Mouse (Mus musculus) heart, embryonic 12.5 days (tissue): Measurements from ENCODE around the gene Rnase13. TPM values are rescaled to one million over a fixed set of nuclear protein-coding genes. Genes with fewer than 3 reads are reported as not detected.
"Not testable (repeated sequence)": the region's sequence is repeated elsewhere in the genome, so short reads cannot be mapped to it uniquely, and the experiment has no call there.

Experiments used
- ATAC-seq: fragments of 200-750 bp; cut with Nextera tagmentation; 2 replicates; pipeline ENCODE4 v1.8.0; 2017; ENCODE audit warnings: moderate TSS enrichment, moderate library complexity; ENCODE audit not compliant: insufficient number of reproducible peaks, low FRiP score
- H3K27ac ChIP-seq: fragments of 300-500 bp; sonication (generic); 2 replicates; pipeline ENCODE4 v1.5.1; 2016; ENCODE audit warnings: mild to moderate bottlenecking, moderate library complexity; ENCODE audit not compliant: poor library complexity, severe bottlenecking
- H3K27me3 ChIP-seq: fragments of 300-500 bp; sonication (generic); replicated peaks from 2 replicates; pipeline ENCODE4 v1.6.1; 2016; ENCODE audit warnings: mild to moderate bottlenecking, moderate library complexity
- H3K36me3 ChIP-seq: fragments of 300-500 bp; sonication (generic); 2 replicates; pipeline ENCODE4 v1.6.1; 2016; ENCODE audit warnings: mild to moderate bottlenecking, moderate library complexity
- H3K4me1 ChIP-seq: fragments of 300-500 bp; sonication (generic); replicated peaks from 2 replicates; pipeline ENCODE4 v1.6.1; 2016; ENCODE audit warnings: mild to moderate bottlenecking
- H3K4me2 ChIP-seq: fragments of 300-500 bp; sonication (generic); 2 replicates; pipeline ENCODE4 v1.6.1; 2016; ENCODE audit warnings: mild to moderate bottlenecking, moderate library complexity
- H3K4me3 ChIP-seq: fragments of 300-500 bp; sonication (generic); 2 replicates; pipeline ENCODE4 v1.5.1; 2016; ENCODE audit warnings: mild to moderate bottlenecking
- H3K9ac ChIP-seq: fragments of 300-500 bp; sonication (generic); 2 replicates; pipeline ENCODE4 v1.6.1; 2016; ENCODE audit warnings: mild to moderate bottlenecking, moderate library complexity
- H3K9me3 ChIP-seq: fragments of 300-500 bp; sonication (generic); replicated peaks from 2 replicates; pipeline ENCODE4 v1.6.1; 2016; ENCODE audit warnings: mild to moderate bottlenecking, moderate library complexity
- WGBS: fragments of 180-500 bp; shearing (Covaris S2); methylation state at CpG from one replicate; pipeline ENCODE4 v1.1.7; 2016; 5-methylcytosine and 5-hydroxymethylcytosine counted together
- polyA plus RNA-seq: library from polyadenylated mRNA; unstranded; fragments of >200 nt; fragmentation: Nextera tagmentation; extraction: Ambion mirVana; gene quantifications from 2 replicates; pipeline ENCODE4 v1.2.1, GENCODE M21; 2016

Gene Rnase13
- polyA plus RNA-seq, 1 experiment from 2014 or later = not detected

DNA sequence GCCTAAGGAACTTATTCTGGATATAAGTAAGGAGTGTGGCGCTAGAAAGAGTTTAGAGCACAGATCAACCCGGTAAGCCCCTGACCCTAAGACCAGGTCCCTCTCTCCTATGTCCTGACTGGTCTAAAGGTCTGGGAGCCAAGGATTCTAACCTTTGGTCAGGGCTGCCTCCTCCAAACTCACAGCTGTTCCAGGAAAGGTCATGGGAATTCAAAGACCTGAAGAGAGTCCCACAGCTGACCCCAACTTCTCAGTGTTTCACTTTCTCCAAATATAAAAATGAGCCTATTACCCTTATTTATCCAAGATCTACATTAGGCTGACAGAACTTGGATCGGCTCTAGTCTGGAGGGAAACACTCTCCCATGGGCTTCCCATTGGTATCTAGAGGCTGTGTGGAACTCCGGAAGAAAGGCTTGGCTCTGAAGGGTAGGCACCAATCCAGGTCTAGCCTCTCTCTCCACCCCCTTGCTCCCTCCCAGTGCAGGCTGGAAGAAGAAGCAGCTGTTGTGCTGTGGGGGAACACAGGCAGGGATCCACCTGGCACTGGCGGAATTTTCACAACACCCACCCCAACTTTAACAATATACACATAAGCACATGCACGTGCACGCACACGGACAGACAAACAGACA is 6.9 kb upstream of the Rnase13 start:
- H3K27ac ChIP-seq = no peak overlapping the region
- no peak for ATAC-seq
- no peaks in the 10 kb centered on the region for H3K27me3 ChIP-seq
- H3K4me1 ChIP-seq = peaks cover 8% of the 10 kb centered on the region; the same call in 1 of the 2 replicates
- no peaks in the 10 kb centered on the region for H3K36me3 ChIP-seq
- H3K4me3 ChIP-seq = no peak overlapping the region
- no peaks in the 10 kb centered on the region; the same call in 1 of the 2 replicates for H3K9me3 ChIP-seq
- H3K9ac ChIP-seq = peak overlapping the region; percentile 22; the same call in 1 of the 2 replicates
- no peak overlapping the region for H3K4me2 ChIP-seq
- WGBS = 68% methylated on average over 8 of the region's 8 CpGs

DNA sequence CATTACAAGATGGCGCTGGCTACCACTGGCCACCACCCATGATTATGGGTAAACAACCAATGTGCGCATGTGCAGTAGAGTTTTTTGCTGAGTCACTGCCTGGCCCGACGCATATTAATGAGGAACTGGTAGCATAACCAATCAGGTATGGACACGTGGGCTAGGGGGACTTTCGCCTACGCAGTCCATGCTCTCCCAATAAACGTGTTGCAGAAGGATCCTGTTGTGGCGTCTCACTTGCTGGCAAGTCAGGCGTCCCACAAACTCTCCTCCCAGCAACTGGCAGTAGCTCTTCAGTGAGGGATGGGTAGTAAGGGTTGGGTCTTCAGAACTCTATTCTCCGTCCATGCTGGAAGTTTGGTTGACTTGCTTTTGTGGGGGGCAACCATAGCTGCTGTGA is 4.4 kb upstream of the Rnase13 start:
- H3K27ac ChIP-seq, ATAC-seq, H3K27me3 ChIP-seq, H3K4me3 ChIP-seq, H3K9me3 ChIP-seq, H3K36me3 ChIP-seq, H3K9ac ChIP-seq, H3K4me2 ChIP-seq: not testable (repeated sequence)
- H3K4me1 ChIP-seq = peaks cover 22% of the 10 kb centered on the region
- 90% methylated on average over 11 of the region's 11 CpGs for WGBS

DNA sequence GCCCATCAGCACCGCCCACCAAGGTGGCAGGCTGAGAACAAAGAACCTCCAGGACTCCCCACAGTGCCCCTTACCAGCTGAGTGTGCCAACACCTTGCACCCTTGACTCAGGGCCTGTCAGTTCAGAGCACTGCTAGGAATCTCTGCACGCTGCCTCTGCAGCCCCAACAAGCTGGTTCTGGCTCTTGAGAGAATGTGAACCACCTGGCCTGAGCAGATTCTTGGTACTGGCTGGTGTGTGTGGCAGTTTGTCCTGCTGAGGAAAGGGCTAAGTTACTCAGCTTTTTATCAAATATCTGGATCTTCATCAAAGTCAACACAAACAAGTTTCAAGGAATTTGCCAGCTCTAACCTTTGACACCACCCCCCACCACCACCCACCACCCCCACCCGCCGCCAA is 919 bp upstream of the Rnase13 start:
- no peaks in the 10 kb centered on the region for H3K9me3 ChIP-seq
- no peak overlapping the region for H3K27ac ChIP-seq
- no peaks in the 10 kb centered on the region for H3K27me3 ChIP-seq
- H3K4me3 ChIP-seq = no peak overlapping the region
- H3K36me3 ChIP-seq = no peaks in the 10 kb centered on the region
- H3K9ac ChIP-seq = no peak overlapping the region
- no peak for ATAC-seq
- peaks cover 22% of the 10 kb centered on the region for H3K4me1 ChIP-seq
- H3K4me2 ChIP-seq = no peak overlapping the region
- 77% methylated on average over 4 of the region's 4 CpGs for WGBS

DNA sequence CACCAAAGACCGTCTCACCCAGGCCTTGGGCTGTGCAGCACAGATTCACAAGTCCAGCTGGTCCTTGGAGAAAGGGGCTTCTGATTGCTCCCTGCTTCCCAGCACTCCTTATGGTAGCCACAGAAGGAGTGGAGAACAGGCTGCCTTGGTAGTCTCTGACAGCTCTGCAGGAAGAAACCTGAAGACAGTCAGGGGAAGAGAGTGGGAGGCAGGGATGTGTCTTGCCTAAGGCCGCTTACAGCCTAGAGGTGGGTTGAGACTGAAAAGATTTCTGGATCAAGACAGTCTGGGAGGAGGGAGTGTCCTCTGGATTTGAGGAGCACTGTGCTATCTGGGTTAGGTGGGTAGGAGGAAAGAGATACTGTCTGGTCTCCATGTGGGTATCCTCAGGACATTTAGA is 337 bp upstream of the Rnase13 start:
- Histone ChIP-seq H3K4me3 (no peak overlapping the region), H3K36me3 (no peaks in the 10 kb centered on the region), H3K27me3 (no peaks in the 10 kb centered on the region), H3K27ac (no peak overlapping the region), H3K9ac (no peak overlapping the region), H3K4me1 (peaks cover 22% of the 10 kb centered on the region), H3K9me3 (no peaks in the 10 kb centered on the region), H3K4me2 (no peak overlapping the region)
- no peak for ATAC-seq
- 68% methylated on average over 2 of the region's 2 CpGs for WGBS

DNA sequence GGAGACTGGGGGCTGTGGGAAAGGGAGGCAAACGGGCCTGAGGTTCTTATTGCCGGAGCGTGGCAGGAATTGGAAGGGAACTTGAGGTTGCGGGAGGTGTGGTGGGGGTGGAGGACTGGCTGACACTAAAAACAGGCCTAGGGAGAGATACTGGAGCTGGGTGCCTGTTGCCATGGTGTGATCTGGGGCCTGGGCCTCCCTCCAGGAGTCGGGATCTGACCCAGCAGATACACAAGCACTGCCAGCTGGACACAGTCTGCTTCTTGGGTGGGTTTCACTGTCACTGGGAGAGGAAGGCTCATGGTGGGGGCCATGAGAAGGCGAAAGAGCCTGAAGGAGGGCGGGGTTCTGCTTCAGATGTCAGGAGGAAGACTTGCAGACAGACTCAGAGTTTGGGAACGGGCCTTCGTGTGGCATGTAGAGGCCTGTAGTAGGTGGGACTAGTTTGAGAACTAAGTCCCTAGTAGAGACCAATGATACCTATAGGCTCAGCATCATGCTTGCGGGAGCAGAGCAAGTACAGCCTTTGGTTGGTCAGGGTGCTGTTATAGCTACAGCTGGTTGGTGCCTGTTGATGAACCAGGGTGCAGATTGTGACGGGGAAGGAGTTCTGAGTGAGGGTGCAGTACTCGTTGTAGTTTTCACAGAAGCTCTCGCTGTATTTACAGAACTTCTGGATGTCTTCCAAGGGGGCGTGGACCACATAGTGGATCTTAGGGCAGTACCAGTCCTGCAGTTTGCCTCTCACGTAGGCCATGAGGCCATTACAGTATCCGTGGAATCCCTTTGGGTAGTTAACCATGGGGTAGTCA is 608 bp downstream of the Rnase13 start:
- Histone ChIP-seq H3K4me1 (peaks cover 22% of the 10 kb centered on the region), H3K36me3 (no peaks in the 10 kb centered on the region), H3K27ac (no peak overlapping the region), H3K9me3 (no peaks in the 10 kb centered on the region), H3K4me3 (no peak overlapping the region), H3K9ac (no peak overlapping the region), H3K4me2 (no peak overlapping the region), H3K27me3 (no peaks in the 10 kb centered on the region)
- WGBS = 65% methylated on average over 16 of the region's 16 CpGs
- ATAC-seq = no peak

DNA sequence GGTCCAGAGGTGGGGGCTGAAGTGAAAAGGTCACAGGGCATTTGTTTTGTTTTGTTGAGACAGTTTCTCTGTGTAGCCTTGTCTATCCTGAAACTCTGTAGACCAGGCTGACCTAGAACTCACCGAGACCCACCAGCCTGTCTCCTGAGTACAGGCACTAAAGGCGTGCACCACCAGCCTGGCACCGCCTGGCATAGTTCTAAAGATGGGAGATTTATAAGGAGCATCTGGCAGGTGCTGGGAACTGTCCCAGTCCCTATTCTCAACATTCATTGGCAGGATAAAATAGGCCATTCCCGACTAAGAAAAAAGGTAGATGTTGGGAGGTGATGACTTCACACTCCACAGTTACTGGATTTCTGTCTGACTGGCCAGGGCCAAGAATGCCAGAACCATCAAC is 3.6 kb downstream of the Rnase13 start:
- WGBS = 83% methylated on average over 4 of the region's 4 CpGs
- Histone ChIP-seq H3K27ac (no peak overlapping the region), H3K4me2 (no peak overlapping the region), H3K27me3 (no peaks in the 10 kb centered on the region), H3K36me3 (no peaks in the 10 kb centered on the region), H3K4me1 (peaks cover 32% of the 10 kb centered on the region), H3K9ac (no peak overlapping the region), H3K4me3 (no peak overlapping the region), H3K9me3 (no peaks in the 10 kb centered on the region)
- ATAC-seq = no peak

DNA sequence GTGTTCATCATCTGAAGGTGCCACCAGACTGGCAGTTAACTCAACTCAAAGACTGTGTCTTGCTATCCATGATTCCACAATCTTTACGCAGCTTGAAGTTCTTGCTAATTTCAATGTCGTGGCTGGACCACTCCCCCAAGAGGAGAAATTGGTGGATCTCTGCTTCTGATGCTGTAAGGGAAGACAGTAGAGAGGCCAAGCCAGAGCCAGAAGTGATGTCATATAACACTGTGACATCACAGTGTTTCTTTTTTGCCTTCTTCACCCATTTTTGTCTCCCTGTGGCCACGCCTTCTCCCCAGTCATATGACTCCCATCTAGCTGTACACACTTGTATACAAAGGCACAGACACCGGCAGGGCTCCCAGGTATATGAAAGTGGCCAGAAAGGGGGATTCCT is 4.4 kb downstream of the Rnase13 start, which contains the start of gene Tppp2:
Gene Tppp2 (plus strand): TSS at position 301 of the 400 bp plus-strand sequence.
- peaks cover 26% of the 10 kb centered on the region for H3K4me1 ChIP-seq

DNA sequence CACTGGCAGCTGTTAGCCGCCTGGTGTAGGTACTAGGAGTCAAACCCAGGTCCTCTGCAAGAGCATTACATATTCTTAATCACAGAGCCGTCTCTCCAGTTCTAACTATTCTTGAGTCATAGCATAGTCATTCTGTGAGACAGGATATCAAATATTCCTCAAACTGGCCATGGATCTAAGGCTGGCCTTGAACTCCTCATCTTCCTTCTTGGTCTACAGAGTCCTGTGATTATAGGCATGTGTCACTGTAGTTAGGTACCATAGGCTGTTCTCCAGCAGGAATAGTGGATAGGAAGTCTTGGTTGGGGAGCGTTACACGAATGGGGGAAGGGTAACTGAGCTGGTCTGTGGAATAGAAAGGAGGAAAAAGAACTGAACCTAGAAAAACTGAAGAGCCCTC is 6.0 kb downstream of the Rnase13 start:
- no peak overlapping the region for H3K27ac ChIP-seq
- ATAC-seq = no peak
- H3K4me2 ChIP-seq = no peak overlapping the region
- 86% methylated on average over 4 of the region's 4 CpGs for WGBS
- no peaks in the 10 kb centered on the region for H3K9me3 ChIP-seq
- H3K36me3 ChIP-seq = no peaks in the 10 kb centered on the region
- H3K9ac ChIP-seq = no peak overlapping the region
- H3K4me1 ChIP-seq = peaks cover 25% of the 10 kb centered on the region
- no peaks in the 10 kb centered on the region for H3K27me3 ChIP-seq
- H3K4me3 ChIP-seq = no peak overlapping the region

More for the DNA sequence above, 4.4 kb downstream of the Rnase13 start, which contains the start of gene Tppp2:
- no peak for ATAC-seq
- Histone ChIP-seq H3K4me2 (no peak within 1 kb of the TSS), H3K36me3 (no peaks in the 10 kb centered on the region), H3K27me3 (no peaks in the 10 kb centered on the region), H3K4me3 (no peak within 1 kb of the TSS), H3K9ac (no peak within 1 kb of the TSS), H3K27ac (no peak within 1 kb of the TSS), H3K9me3 (no peaks in the 10 kb centered on the region)
- 84% methylated on average over 4 of the region's 4 CpGs for WGBS

DNA sequence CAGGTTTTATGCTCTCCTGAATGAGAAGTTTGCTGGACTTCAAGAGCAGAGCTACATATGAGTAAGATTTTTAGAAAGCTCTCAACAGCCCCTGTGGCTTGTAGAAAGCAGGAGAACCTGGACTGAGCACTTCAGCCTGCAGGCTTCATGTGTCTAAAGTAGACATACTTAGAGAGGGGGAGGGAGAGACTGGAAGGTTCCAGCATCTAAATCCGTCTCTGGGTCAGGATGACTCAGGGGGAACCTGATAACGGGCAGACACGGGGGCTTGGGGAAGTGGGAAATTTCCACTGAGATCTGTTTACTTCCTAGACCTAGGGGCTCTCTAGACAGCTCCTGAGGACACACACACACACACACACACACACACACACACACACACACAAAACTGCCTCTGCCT is 7.5 kb downstream of the Rnase13 start:
- Histone ChIP-seq H3K4me1 (peaks cover 21% of the 10 kb centered on the region), H3K4me3 (no peak overlapping the region), H3K36me3 (peaks cover 13% of the 10 kb centered on the region), H3K27ac (peak overlapping the region; percentile 91), H3K9ac (no peak overlapping the region), H3K4me2 (peak overlapping the region; percentile 19; the same call in 1 of the 2 replicates), H3K9me3 (no peaks in the 10 kb centered on the region), H3K27me3 (no peaks in the 10 kb centered on the region)
- 0% methylated on average over 3 of the region's 3 CpGs for WGBS
- ATAC-seq = 0 out of 2 replicates have a peak, but pooled peaks have one; percentile 5

DNA sequence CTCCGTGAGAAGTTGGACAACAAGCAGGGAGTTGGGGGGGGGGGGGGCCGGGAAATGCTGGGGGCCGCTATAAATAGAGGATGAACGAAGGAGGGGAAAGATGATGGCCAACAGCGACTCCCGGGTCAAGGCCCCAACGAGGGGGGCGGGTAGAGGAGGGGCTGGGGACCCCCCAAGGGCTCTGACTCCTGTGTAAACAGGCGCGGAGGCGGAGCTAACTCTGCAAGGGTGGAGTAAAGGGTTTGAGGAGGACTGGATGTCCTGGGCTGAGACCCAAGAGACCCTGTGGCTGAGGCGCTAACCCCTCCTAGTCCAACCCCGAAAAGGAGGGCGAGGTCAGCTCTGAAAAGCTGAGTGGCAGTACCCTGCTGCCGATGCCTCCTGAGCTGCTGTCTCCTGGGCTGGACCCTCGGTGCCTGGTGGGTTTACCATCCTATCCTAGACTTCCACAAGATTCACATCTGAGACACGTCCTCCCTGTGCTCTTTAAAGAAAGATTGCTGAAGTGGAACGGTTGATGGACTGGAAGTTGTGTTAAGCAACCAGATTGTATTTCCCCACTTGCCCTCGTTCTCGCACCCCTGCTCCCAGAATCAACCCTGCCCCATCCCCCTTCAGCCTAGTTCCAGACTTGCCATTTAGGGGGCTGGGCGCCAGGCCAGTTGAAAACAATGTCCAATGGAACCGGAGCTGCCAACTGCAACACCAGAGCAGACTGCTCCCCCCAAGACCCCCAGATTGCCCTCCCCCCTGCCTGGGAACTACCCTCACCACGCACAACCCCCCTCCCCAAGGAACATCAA is 8.4 kb downstream of the Rnase13 start, which contains the start of gene Ndrg2:
Gene Ndrg2 (minus strand): TSS at position 199 of the 803 bp plus-strand sequence.
- Histone ChIP-seq H3K4me3 (peak within 1 kb of the TSS; percentile 74), H3K9me3 (no peaks in the 10 kb centered on the region), H3K36me3 (peaks cover 22% of the 10 kb centered on the region), H3K27me3 (no peaks in the 10 kb centered on the region), H3K27ac (peak within 1 kb of the TSS; percentile 91), H3K9ac (peak within 1 kb of the TSS; percentile 87), H3K4me2 (peak within 1 kb of the TSS; percentile 97), H3K4me1 (peaks cover 21% of the 10 kb centered on the region)
- ATAC-seq = peak; percentile 75
- 3% methylated on average over 22 of the region's 23 CpGs for WGBS
